Mouse (Mus musculus) olfactory bulb, adult 2 months (tissue): ENCODE data around the gene Lingo2.

Experiments
- CTCF ChIP-seq: fragments of 200-500 bp; IDR thresholded peaks from 2 replicates; pipeline ENCODE4 v1.5.1; 2012; ENCODE audit warnings: low read depth, mild to moderate bottlenecking, low read length, moderate library complexity; ENCODE audit not compliant: insufficient read depth
- POLR2A ChIP-seq: fragments of 200-500 bp; IDR thresholded peaks from 2 replicates; pipeline ENCODE4 v1.6.1; 2012; ENCODE audit warnings: mild to moderate bottlenecking, low read depth, low read length, moderate library complexity; ENCODE audit not compliant: insufficient read depth

DNA sequence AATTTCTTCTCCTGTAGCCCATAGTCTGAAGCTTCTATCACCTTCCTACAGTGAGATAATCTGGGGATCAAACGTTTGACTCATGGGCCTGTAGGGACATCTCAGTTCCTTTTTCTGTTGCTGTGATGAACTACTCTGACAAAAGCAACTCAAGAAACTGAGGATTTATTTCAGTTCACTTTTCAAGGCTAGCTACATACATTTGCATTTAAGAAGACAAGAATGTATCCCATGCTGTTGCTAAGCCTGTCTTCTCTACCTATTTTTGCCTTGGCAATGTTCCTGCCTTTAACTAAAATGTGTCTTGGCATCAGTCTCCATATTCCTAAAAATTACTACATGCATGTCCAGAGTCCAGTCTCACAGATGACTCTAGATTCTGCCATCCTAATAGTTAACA, 781.4 kb downstream of the Lingo2 start:
- TF ChIP-seq CTCF (no peak), POLR2A (no peak)
